Mouse (Mus musculus) hindbrain, postnatal 0 days (tissue): ENCODE results near the gene Mecom. TPM values are rescaled to one million over a fixed set of nuclear protein-coding genes. Genes with fewer than 3 reads are reported as not detected.

Experiments
- ATAC-seq: fragments of 200-750 bp; cut with Nextera tagmentation; 2 replicates; pipeline ENCODE4 v1.8.0; 2017; ENCODE audit warnings: mild to moderate bottlenecking, moderate TSS enrichment, moderate library complexity
- DNase-seq: peaks from one replicate; pipeline ENCODE4 v3.0.0-alpha.2; 2015; ENCODE audit warnings: low spot score
- H3K27ac ChIP-seq: fragments of 300-500 bp; sonication (generic); 2 replicates; pipeline ENCODE4 v1.5.1; 2014; ENCODE audit warnings: mild to moderate bottlenecking
- H3K27me3 ChIP-seq: fragments of 300-500 bp; sonication (generic); 2 replicates; pipeline ENCODE4 v1.6.1; 2014; ENCODE audit warnings: low read length, mixed read lengths; ENCODE audit not compliant: insufficient read depth
- H3K36me3 ChIP-seq: fragments of 300-500 bp; sonication (generic); 2 replicates; pipeline ENCODE4 v1.6.1; 2014; ENCODE audit warnings: low read length, mixed read lengths; ENCODE audit not compliant: insufficient read depth
- H3K4me1 ChIP-seq: fragments of 300-500 bp; sonication (generic); 2 replicates; pipeline ENCODE4 v1.6.1; 2014; ENCODE audit warnings: antibody characterized with exemption, low read length, mixed read lengths; ENCODE audit not compliant: insufficient read depth
- H3K4me2 ChIP-seq: fragments of 300-500 bp; sonication (generic); 2 replicates; pipeline ENCODE4 v1.6.1; 2014; ENCODE audit warnings: low read depth, mild to moderate bottlenecking, low read length, moderate library complexity, mixed read lengths
- H3K4me3 ChIP-seq: fragments of 300-500 bp; sonication (generic); 2 replicates; pipeline ENCODE4 v1.5.1; 2014; ENCODE audit warnings: low read length
- H3K9ac ChIP-seq: fragments of 300-500 bp; sonication (generic); replicated peaks from 2 replicates; pipeline ENCODE4 v1.6.1; 2014; ENCODE audit warnings: mild to moderate bottlenecking, low read length, moderate library complexity, mixed read lengths
- H3K9me3 ChIP-seq: fragments of 300-500 bp; sonication (generic); 2 replicates; pipeline ENCODE4 v1.6.1; 2016; ENCODE audit warnings: low read length, mixed read lengths
- CTCF ChIP-seq: IDR thresholded peaks from 2 replicates; pipeline ENCODE4 v1.5.1; 2016; ENCODE audit warnings: antibody characterized with exemption, control low read depth, low read depth
- WGBS: fragments of 180-500 bp; shearing (Covaris S2); extraction: QIAGEN DNeasy Blood & Tissue Kit; methylation state at CpG from one replicate; pipeline ENCODE4 v1.1.7; 2014; 5-methylcytosine and 5-hydroxymethylcytosine counted together
- polyA plus RNA-seq: library from polyadenylated mRNA; unstranded; fragments of >200 nt; fragmentation: Nextera tagmentation; extraction: Ambion mirVana; gene quantifications from 2 replicates; pipeline ENCODE4 v1.2.1, GENCODE M21; 2015
- total RNA-seq: library from RNA; depleted of rRNA; stranded (reverse); fragments of >200 nt; gene quantifications from 2 replicates; pipeline ENCODE4 v1.2.3, GENCODE M21; 2014

Mecom gene
- total and polyA plus RNA-seq, 2 experiments from 2014 or later, result 4.5 to 8.3 TPM

DNA sequence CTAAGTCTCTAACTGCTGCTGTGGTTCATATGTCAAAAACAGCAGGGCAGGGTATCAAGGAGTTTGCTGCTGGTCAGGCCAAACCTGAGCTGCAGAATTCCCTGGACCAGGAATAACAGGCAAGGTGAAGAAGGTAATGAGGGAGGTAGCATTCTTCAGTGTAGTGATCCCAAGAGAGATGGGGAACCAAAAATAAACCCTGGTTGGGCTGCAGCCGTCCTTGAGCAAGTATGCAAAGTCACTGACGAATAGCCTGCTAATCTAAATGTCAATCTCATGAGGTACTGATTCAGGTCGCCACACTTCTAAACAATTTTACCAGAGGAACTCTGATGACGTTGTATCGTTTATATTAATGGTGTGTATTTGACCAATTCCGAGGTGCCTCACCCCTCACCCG lies 148.9 kb downstream of the Mecom start:
- 84% methylated on average over 7 of the region's 7 CpGs for WGBS
- no peak overlapping the region for H3K4me2 ChIP-seq
- H3K4me3 ChIP-seq, result no peak overlapping the region
- H3K36me3 ChIP-seq, result no peaks in the 10 kb centered on the region
- H3K27ac ChIP-seq, result no peak overlapping the region
- TF ChIP-seq CTCF, result no peak
- ATAC-seq (no peak), DNase-seq (no peak)
- no peak overlapping the region for H3K9ac ChIP-seq
- no peaks in the 10 kb centered on the region for H3K4me1 ChIP-seq
- no peaks in the 10 kb centered on the region for H3K9me3 ChIP-seq
- H3K27me3 ChIP-seq, result no peaks in the 10 kb centered on the region

DNA sequence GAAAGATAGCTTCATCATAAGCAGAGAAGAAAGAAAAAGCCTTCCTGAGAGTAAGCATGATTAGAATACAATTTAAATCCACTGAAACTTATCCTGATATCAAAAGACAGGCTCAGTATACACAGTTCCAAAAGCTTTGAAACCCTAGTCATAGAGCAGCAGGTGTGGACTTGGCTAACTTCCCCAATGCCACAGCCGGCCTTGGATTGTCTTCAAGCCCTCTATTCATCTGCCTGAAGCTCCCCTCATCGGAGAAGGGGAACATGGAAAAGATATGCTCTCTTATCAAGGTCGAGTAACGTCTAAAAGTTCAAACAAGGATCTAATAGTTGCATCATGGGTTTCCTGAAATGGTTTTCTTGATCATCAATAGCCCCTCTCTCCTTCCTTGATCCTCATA lies 152.9 kb downstream of the Mecom start:
- TF ChIP-seq CTCF, result no peak

DNA sequence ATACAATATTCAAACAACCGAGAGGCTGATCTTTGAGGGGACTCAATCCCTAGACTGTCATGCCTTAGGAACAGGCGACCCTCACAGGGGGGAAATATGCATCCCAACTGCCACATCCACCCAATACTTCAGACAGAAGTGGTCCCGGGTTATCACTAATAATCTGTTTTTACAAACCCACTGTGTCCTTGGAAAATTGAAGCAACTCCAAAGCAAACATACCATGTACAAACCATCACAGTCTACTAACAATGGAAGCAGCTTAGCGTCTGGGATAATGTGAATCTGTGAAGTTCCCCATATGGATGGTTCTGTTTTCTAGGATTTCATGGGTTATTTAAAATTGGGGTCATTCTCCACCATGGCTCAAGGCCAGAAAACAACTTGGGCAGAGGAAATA lies 155.1 kb downstream of the Mecom start:
- Histone ChIP-seq H3K27me3 (no peaks in the 10 kb centered on the region), H3K4me3 (no peak overlapping the region), H3K4me1 (no peaks in the 10 kb centered on the region), H3K4me2 (no peak overlapping the region), H3K9me3 (no peaks in the 10 kb centered on the region), H3K36me3 (no peaks in the 10 kb centered on the region), H3K9ac (no peak overlapping the region), H3K27ac (no peak overlapping the region)
- no peak for TF ChIP-seq CTCF
- ATAC-seq (no peak), DNase-seq (no peak)
- WGBS, result 54% methylated on average over 4 of the region's 4 CpGs

More for the DNA sequence above, 152.9 kb downstream of the Mecom start:
- peak; percentile 17 for DNase-seq
- Histone ChIP-seq H3K27me3 (no peaks in the 10 kb centered on the region), H3K4me3 (no peak overlapping the region), H3K36me3 (no peaks in the 10 kb centered on the region), H3K4me2 (no peak overlapping the region), H3K27ac (no peak overlapping the region), H3K4me1 (no peaks in the 10 kb centered on the region), H3K9me3 (no peaks in the 10 kb centered on the region), H3K9ac (no peak overlapping the region)
- WGBS, result 73% methylated on average over 4 of the region's 4 CpGs
- no peak for ATAC-seq

DNA sequence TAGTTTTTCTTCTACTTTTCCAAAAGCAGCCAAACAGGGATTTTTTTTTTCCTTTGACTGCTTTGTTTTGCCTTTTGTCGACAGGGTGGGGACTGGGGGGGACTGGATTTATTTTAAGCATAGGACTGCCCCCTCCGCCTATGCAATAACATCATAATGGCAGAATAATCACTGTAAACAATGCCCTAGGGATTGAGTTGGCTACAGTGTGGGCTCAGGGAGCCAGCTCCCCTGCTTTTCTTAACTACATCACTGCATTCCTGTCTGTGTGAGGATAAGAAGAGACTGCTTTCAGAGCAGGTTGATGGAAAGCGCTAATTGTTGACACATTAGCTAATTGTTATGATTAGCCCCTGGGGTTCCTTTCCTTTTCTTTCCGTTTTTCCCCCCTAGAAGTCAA lies 155.6 kb downstream of the Mecom start:
- 27% methylated on average over 4 of the region's 4 CpGs for WGBS
- no peak for TF ChIP-seq CTCF
- ATAC-seq, result no peak
- no peak overlapping the region for H3K27ac ChIP-seq
- no peak for DNase-seq
- no peak overlapping the region for H3K9ac ChIP-seq
- H3K4me3 ChIP-seq, result no peak overlapping the region
- H3K9me3 ChIP-seq, result no peaks in the 10 kb centered on the region
- H3K4me2 ChIP-seq, result no peak overlapping the region
- no peaks in the 10 kb centered on the region for H3K36me3 ChIP-seq
- no peaks in the 10 kb centered on the region for H3K4me1 ChIP-seq
- no peaks in the 10 kb centered on the region for H3K27me3 ChIP-seq

DNA sequence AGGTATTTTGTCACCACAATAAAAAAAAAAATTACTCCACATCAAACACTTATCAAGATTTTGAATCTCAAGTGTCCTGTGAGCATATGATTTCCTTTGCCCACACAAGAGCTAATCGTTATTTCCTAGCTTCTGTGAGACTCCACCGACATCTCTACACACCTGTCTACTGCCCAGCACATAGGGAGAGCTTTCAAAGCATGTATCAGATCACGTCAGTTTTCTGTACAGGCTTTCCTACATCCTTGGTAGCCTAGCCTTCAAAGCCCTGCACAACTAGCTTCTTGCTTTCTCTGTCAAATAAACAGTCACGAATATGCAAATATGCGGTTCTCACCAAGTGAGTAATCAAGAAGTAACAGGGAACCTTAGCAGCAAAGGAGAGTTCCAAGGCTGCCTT lies 157.5 kb downstream of the Mecom start:
- Histone ChIP-seq H3K4me3 (no peak overlapping the region), H3K9me3 (no peaks in the 10 kb centered on the region), H3K4me2 (no peak overlapping the region), H3K27ac (no peak overlapping the region), H3K9ac (no peak overlapping the region), H3K4me1 (no peaks in the 10 kb centered on the region), H3K27me3 (no peaks in the 10 kb centered on the region), H3K36me3 (no peaks in the 10 kb centered on the region)
- TF ChIP-seq CTCF, result no peak
- no peak for DNase-seq
- WGBS, result 92% methylated on average over 5 of the region's 5 CpGs
- no peak for ATAC-seq

DNA sequence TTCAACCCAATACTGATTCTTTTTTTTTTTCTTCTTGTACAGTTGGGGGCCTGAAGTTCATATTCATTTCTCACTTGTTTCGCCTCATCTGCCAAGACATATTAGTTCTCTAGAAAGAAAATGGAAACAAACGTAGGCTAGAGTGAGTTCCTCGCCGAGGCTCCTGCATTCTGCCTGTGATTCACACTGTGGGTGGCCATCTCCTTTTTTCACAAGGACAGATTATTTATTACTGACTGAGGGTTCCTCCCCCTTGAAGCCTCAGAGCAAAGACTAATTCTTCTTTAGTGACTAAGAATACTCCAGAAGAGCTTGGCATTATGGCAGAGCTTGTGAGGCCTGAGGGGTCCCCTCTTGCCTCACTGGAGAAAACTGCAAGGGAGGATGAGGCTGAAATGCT lies 167.5 kb downstream of the Mecom start:
- Histone ChIP-seq H3K9ac (no peak overlapping the region), H3K4me3 (no peak overlapping the region), H3K9me3 (no peaks in the 10 kb centered on the region), H3K4me1 (no peaks in the 10 kb centered on the region), H3K4me2 (no peak overlapping the region), H3K27ac (no peak overlapping the region), H3K36me3 (no peaks in the 10 kb centered on the region), H3K27me3 (no peaks in the 10 kb centered on the region)
- WGBS, result 45% methylated on average over 4 of the region's 4 CpGs
- ATAC-seq (no peak), DNase-seq (no peak)
- no peak for TF ChIP-seq CTCF

DNA sequence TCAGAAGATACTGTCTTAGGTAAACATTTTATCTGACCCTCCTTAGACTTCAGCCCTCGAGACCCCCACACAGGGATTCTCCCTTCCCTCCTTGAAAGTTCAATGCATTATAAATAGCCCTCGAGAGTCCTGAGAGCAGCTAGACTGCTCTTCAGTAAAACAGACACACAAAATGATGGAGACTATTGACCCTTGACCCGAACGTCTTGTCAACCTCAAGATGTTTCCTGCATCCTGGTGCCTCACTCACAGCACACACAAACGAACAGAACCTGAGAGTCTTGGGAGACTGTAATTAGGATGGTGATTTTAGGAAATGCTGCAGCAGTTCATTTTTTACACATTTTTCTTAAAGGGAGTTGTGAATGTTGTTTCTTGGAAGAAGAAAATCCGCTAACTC lies 168.5 kb downstream of the Mecom start:
- DNase-seq (no peak), ATAC-seq (no peak)
- TF ChIP-seq CTCF, result no peak
- WGBS, result 70% methylated on average over 6 of the region's 6 CpGs
- H3K4me1 ChIP-seq, result no peaks in the 10 kb centered on the region
- H3K9ac ChIP-seq, result no peak overlapping the region
- no peak overlapping the region for H3K4me3 ChIP-seq
- H3K27me3 ChIP-seq, result no peaks in the 10 kb centered on the region
- H3K36me3 ChIP-seq, result no peaks in the 10 kb centered on the region
- no peaks in the 10 kb centered on the region for H3K9me3 ChIP-seq
- H3K27ac ChIP-seq, result no peak overlapping the region
- H3K4me2 ChIP-seq, result no peak overlapping the region
